Mouse (Mus musculus) lung, embryonic 15.5 days (tissue): ENCODE results near the gene P4ha1. TPM values are rescaled to one million over a fixed set of nuclear protein-coding genes. Genes with fewer than 3 reads are reported as not detected.

Experiments
- ATAC-seq: fragments of 200-750 bp; cut with Nextera tagmentation; 2 replicates; pipeline ENCODE4 v1.8.0; 2017; ENCODE audit warnings: moderate number of reproducible peaks, borderline replicate concordance; ENCODE audit not compliant: low FRiP score, low TSS enrichment; ENCODE audit errors: extremely low read depth
- H3K27ac ChIP-seq: fragments of 300-500 bp; sonication (generic); 2 replicates; pipeline ENCODE4 v1.5.1; 2015; ENCODE audit warnings: moderate library complexity, mild to moderate bottlenecking, inconsistent platforms
- H3K27me3 ChIP-seq: fragments of 300-500 bp; sonication (generic); 2 replicates; pipeline ENCODE4 v1.6.1; 2015; ENCODE audit warnings: inconsistent platforms
- H3K36me3 ChIP-seq: fragments of 300-500 bp; sonication (generic); 2 replicates; pipeline ENCODE4 v1.6.1; 2015; ENCODE audit warnings: inconsistent platforms
- H3K4me1 ChIP-seq: fragments of 300-500 bp; sonication (generic); 2 replicates; pipeline ENCODE4 v1.6.1; 2015; ENCODE audit warnings: inconsistent platforms
- H3K4me2 ChIP-seq: fragments of 300-500 bp; sonication (generic); 2 replicates; pipeline ENCODE4 v1.6.1; 2015; ENCODE audit warnings: inconsistent platforms, mild to moderate bottlenecking, moderate library complexity
- H3K4me3 ChIP-seq: fragments of 300-500 bp; sonication (generic); 2 replicates; pipeline ENCODE4 v1.5.1; 2015; ENCODE audit warnings: mild to moderate bottlenecking, inconsistent platforms
- H3K9ac ChIP-seq: fragments of 300-500 bp; sonication (generic); 2 replicates; pipeline ENCODE4 v1.6.1; 2015; ENCODE audit warnings: inconsistent platforms
- H3K9me3 ChIP-seq: fragments of 300-500 bp; sonication (generic); 2 replicates; pipeline ENCODE4 v1.6.1; 2016; ENCODE audit warnings: inconsistent platforms
- WGBS: fragments of 180-500 bp; shearing (Covaris S2); methylation state at CpG from one replicate; pipeline ENCODE4 v1.1.7; 2015; 5-methylcytosine and 5-hydroxymethylcytosine counted together
- polyA plus RNA-seq: library from polyadenylated mRNA; unstranded; fragments of >200 nt; fragmentation: Nextera tagmentation; extraction: Ambion mirVana; gene quantifications from 2 replicates; pipeline ENCODE4 v1.2.1, GENCODE M21; 2015

P4ha1 gene
- polyA plus RNA-seq = 71.3 and 72.0 TPM in 2 replicates

- Histone ChIP-seq H3K4me1 (peaks cover 11% of the 10 kb centered on the region), H3K9me3 (no peaks in the 10 kb centered on the region), H3K27ac (peak within 1 kb of the TSS; percentile 97), H3K27me3 (no peaks in the 10 kb centered on the region), H3K4me2 (peak within 1 kb of the TSS; percentile 84), H3K9ac (peak within 1 kb of the TSS; percentile 93), H3K4me3 (peak within 1 kb of the TSS; percentile 85), H3K36me3 (no peaks in the 10 kb centered on the region)
- 0% methylated on average over 31 of the region's 39 CpGs for WGBS
- peak; percentile 99 for ATAC-seq
Measured at GRCm38 (mm10) chr10:59323100-59323487, at the start of gene P4ha1. Gene P4ha1 (plus strand): TSS chr10:59323296.

GRCm38 (mm10) chr10:59275745-59276144 lies 47.4 kb upstream of the P4ha1 start:
- Histone ChIP-seq H3K27ac (no peak overlapping the region), H3K4me2 (no peak overlapping the region), H3K36me3 (no peaks in the 10 kb centered on the region), H3K4me1 (peaks cover 8% of the 10 kb centered on the region), H3K9ac (no peak overlapping the region), H3K27me3 (no peaks in the 10 kb centered on the region), H3K9me3 (no peaks in the 10 kb centered on the region), H3K4me3 (no peak overlapping the region)
- WGBS = 85% methylated on average over 5 of the region's 5 CpGs
- ATAC-seq = no peak

- H3K27ac ChIP-seq = no peak overlapping the region
- H3K4me3 ChIP-seq = no peak overlapping the region
- H3K36me3 ChIP-seq = no peaks in the 10 kb centered on the region
- H3K27me3 ChIP-seq = no peaks in the 10 kb centered on the region
- no peak for ATAC-seq
- no peaks in the 10 kb centered on the region for H3K9me3 ChIP-seq
- no peak overlapping the region for H3K4me2 ChIP-seq
- H3K4me1 ChIP-seq = peaks cover 8% of the 10 kb centered on the region
- WGBS = 15% methylated on average over 10 of the region's 10 CpGs
- H3K9ac ChIP-seq = no peak overlapping the region
Measured at GRCm38 (mm10) chr10:59277116-59277515, 46.0 kb upstream of the P4ha1 start.

- Histone ChIP-seq H3K27ac (no peak overlapping the region), H3K4me3 (no peak overlapping the region), H3K4me1 (peaks cover 8% of the 10 kb centered on the region), H3K27me3 (no peaks in the 10 kb centered on the region), H3K36me3 (no peaks in the 10 kb centered on the region), H3K9ac (no peak overlapping the region), H3K4me2 (no peak overlapping the region), H3K9me3 (no peaks in the 10 kb centered on the region)
- ATAC-seq = no peak
- WGBS = 42% methylated on average over 5 of the region's 5 CpGs
Measured at GRCm38 (mm10) chr10:59277729-59278475, 45.2 kb upstream of the P4ha1 start.

GRCm38 (mm10) chr10:59283164-59283563 lies 39.9 kb upstream of the P4ha1 start:
- Histone ChIP-seq H3K4me2 (no peak overlapping the region), H3K36me3 (no peaks in the 10 kb centered on the region), H3K9me3 (no peaks in the 10 kb centered on the region), H3K4me1 (0 out of 2 replicates have a peak, but pooled peaks cover 2% of the 10 kb centered on the region), H3K27ac (no peak overlapping the region), H3K4me3 (no peak overlapping the region), H3K27me3 (no peaks in the 10 kb centered on the region), H3K9ac (no peak overlapping the region)
- ATAC-seq = no peak; the same call in 1 of the 2 replicates
- 83% methylated on average over 3 of the region's 3 CpGs for WGBS

- WGBS = 82% methylated on average over 1 of the region's 1 CpGs
- H3K27me3 ChIP-seq = no peaks in the 10 kb centered on the region
Measured at GRCm38 (mm10) chr10:59283749-59284148, 39.3 kb upstream of the P4ha1 start.

GRCm38 (mm10) chr10:59285530-59285929 lies 37.6 kb upstream of the P4ha1 start:
- Histone ChIP-seq H3K27me3 (no peaks in the 10 kb centered on the region), H3K27ac (no peak overlapping the region), H3K4me2 (no peak overlapping the region), H3K4me3 (no peak overlapping the region), H3K36me3 (no peaks in the 10 kb centered on the region), H3K9me3 (no peaks in the 10 kb centered on the region), H3K9ac (no peak overlapping the region), H3K4me1 (0 out of 2 replicates have a peak, but pooled peaks cover 2% of the 10 kb centered on the region)
- ATAC-seq = no peak
- 66% methylated on average over 5 of the region's 5 CpGs for WGBS

More at GRCm38 (mm10) chr10:59283749-59284148, 39.3 kb upstream of the P4ha1 start:
- H3K27ac ChIP-seq = no peak overlapping the region
- H3K4me2 ChIP-seq = no peak overlapping the region
- no peaks in the 10 kb centered on the region for H3K36me3 ChIP-seq
- H3K4me1 ChIP-seq = 0 out of 2 replicates have a peak, but pooled peaks cover 2% of the 10 kb centered on the region
- H3K4me3 ChIP-seq = no peak overlapping the region
- no peak for ATAC-seq
- no peak overlapping the region for H3K9ac ChIP-seq
- H3K9me3 ChIP-seq = no peaks in the 10 kb centered on the region

GRCm38 (mm10) chr10:59287251-59287650 lies 35.8 kb upstream of the P4ha1 start:
- H3K4me1 ChIP-seq = 0 out of 2 replicates have a peak, but pooled peaks cover 2% of the 10 kb centered on the region
- H3K4me2 ChIP-seq = no peak overlapping the region
- WGBS = 43% methylated on average over 2 of the region's 2 CpGs
- H3K27ac ChIP-seq = peak overlapping the region; percentile 76
- H3K4me3 ChIP-seq = no peak overlapping the region
- no peak overlapping the region for H3K9ac ChIP-seq
- no peaks in the 10 kb centered on the region for H3K36me3 ChIP-seq
- peak; percentile 32; the same call in 1 of the 2 replicates for ATAC-seq
- no peaks in the 10 kb centered on the region for H3K27me3 ChIP-seq
- no peaks in the 10 kb centered on the region for H3K9me3 ChIP-seq

GRCm38 (mm10) chr10:59287662-59288061 lies 35.4 kb upstream of the P4ha1 start:
- no peak for ATAC-seq
- no peaks in the 10 kb centered on the region for H3K27me3 ChIP-seq
- H3K4me3 ChIP-seq = no peak overlapping the region
- 0 out of 2 replicates have a peak, but pooled peaks cover 2% of the 10 kb centered on the region for H3K4me1 ChIP-seq
- H3K36me3 ChIP-seq = no peaks in the 10 kb centered on the region
- H3K9ac ChIP-seq = no peak overlapping the region
- H3K27ac ChIP-seq = peak overlapping the region; percentile 38; the same call in 1 of the 2 replicates
- 26% methylated on average over 3 of the region's 3 CpGs for WGBS
- no peak overlapping the region for H3K4me2 ChIP-seq
- H3K9me3 ChIP-seq = no peaks in the 10 kb centered on the region

GRCm38 (mm10) chr10:59289062-59289461 lies 34.0 kb upstream of the P4ha1 start:
- ATAC-seq = no peak

GRCm38 (mm10) chr10:59291536-59291935 lies 31.6 kb upstream of the P4ha1 start:
- no peaks in the 10 kb centered on the region for H3K27me3 ChIP-seq
- WGBS = 52% methylated on average over 3 of the region's 3 CpGs
- no peak overlapping the region for H3K4me2 ChIP-seq
- no peak overlapping the region for H3K27ac ChIP-seq
- no peaks in the 10 kb centered on the region for H3K9me3 ChIP-seq
- no peak overlapping the region for H3K9ac ChIP-seq
- no peaks in the 10 kb centered on the region for H3K36me3 ChIP-seq
- no peak for ATAC-seq
- no peak overlapping the region for H3K4me3 ChIP-seq
- H3K4me1 ChIP-seq = no peaks in the 10 kb centered on the region

More at GRCm38 (mm10) chr10:59289062-59289461, 34.0 kb upstream of the P4ha1 start:
- 48% methylated on average over 8 of the region's 8 CpGs for WGBS
- Histone ChIP-seq H3K27ac (no peak overlapping the region), H3K36me3 (no peaks in the 10 kb centered on the region), H3K4me1 (0 out of 2 replicates have a peak, but pooled peaks cover 2% of the 10 kb centered on the region), H3K9ac (no peak overlapping the region), H3K4me2 (no peak overlapping the region), H3K9me3 (no peaks in the 10 kb centered on the region), H3K4me3 (no peak overlapping the region), H3K27me3 (no peaks in the 10 kb centered on the region)

GRCm38 (mm10) chr10:59292079-59292478 lies 31.0 kb upstream of the P4ha1 start:
- Histone ChIP-seq H3K4me2 (no peak overlapping the region), H3K9ac (no peak overlapping the region), H3K4me3 (no peak overlapping the region), H3K27me3 (no peaks in the 10 kb centered on the region), H3K36me3 (no peaks in the 10 kb centered on the region), H3K9me3 (no peaks in the 10 kb centered on the region), H3K27ac (no peak overlapping the region), H3K4me1 (no peaks in the 10 kb centered on the region)
- no peak for ATAC-seq
- WGBS = 75% methylated on average over 7 of the region's 7 CpGs
